Comparison of ENCODE assay signal across 8 mouse cellular contexts in the genomic region with DNA sequence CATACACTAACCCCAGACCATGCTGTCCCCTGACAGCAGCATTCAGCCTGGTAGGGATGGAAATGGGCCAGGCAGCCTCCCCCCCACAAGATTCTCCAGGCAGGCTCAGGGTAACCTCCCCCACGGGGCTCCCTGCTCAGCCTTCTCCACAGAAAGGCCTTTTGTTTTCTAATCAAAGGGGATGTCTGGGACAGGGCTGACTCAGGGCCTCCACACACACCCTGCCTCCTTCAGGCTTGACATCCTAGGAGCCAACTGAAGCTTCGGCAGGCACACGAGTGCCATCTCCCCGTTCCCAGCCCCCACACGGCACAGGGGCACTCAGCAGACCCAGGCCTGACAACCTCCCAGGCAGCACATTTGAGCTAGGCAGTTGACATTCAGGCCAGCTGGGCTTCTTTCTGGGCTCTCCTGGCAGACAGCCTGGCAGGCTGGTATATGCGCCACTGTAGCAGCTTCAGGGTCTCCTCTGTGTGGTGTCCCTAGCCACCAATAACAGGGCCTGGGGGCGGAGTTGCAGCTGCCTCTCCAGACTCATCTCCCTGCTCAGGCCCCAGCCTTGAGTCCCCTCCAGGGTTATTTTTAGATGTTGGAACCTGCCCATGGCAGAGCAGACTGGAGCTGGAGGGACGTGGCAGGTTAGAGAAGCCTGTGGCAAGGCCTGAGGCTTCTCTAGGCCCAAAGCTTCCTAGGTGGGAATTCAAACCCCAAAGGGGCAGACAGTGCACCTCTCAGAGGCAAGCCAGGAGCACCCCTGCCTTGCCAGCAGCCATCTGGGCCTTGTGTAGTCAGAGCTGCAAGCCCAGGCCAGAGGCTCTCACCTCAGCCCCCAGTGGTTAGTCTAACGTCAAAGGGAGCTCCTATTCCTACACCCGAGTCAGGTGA. TPM values are rescaled to one million over a fixed set of nuclear protein-coding genes. Genes with fewer than 3 reads are reported as not detected.
DNase-seq lines count a peak whose midpoint lies in the region; ATAC-seq and TF ChIP-seq lines count a peak whose summit lies in the region.
"Had no signal": no experiment of that assay in that cellular context is flagged by ENCODE, and none has a peak within 500 bp of the region (broad histone marks: within the 10 kb centered on the region; RNA-seq: fewer than 3 reads in every experiment).

No protein-coding gene starts in this region.

- no peaks in the 10 kb centered on the region for H3K9me3 ChIP-seq in hindbrain, embryonic 16.5 days (ENCODE audit: control insufficient read depth, low read length)
- no peaks in the 10 kb centered on the region for H3K9me3 ChIP-seq in midbrain, postnatal 0 days (ENCODE audit: low read length)

- TF ChIP-seq CTCF in midbrain, postnatal 0 days (IDR thresholded peaks at IDR 0.05), result no peak; the same call in 1 of the 2 replicates

- intact Hi-C loops in left cerebral cortex, postnatal 10 days (cut with DNase I), result no loop called here

- no peaks in the 10 kb centered on the region for H3K27me3 ChIP-seq in hindbrain, embryonic 16.5 days (replicated peaks; ENCODE audit: control insufficient read depth, insufficient read depth, low read length)
- H3K27me3 ChIP-seq in midbrain, postnatal 0 days (ENCODE audit: insufficient read depth, low read length), result no peaks in the 10 kb centered on the region

- H3K27ac ChIP-seq in hindbrain, embryonic 16.5 days (ENCODE audit: low read depth, low read length), result peak overlapping the region; percentile 91
- H3K27ac ChIP-seq in midbrain, postnatal 0 days (ENCODE audit: low read depth, low read length), result peak overlapping the region; percentile 85

- no peak overlapping the region for H3K4me3 ChIP-seq in hindbrain, embryonic 16.5 days (ENCODE audit: low read length)
- no peak overlapping the region for H3K4me3 ChIP-seq in midbrain, postnatal 0 days (ENCODE audit: low read depth, low read length)
- H3K4me3 ChIP-seq: erythroblast, embryonic 14.5 days had no signal

- 8% methylated on average over 10 of the region's 10 CpGs for WGBS in hindbrain, embryonic 16.5 days
- WGBS in midbrain, postnatal 0 days, result 16% methylated on average over 10 of the region's 10 CpGs

- ATAC-seq in hindbrain, embryonic 16.5 days, result peak; percentile 92
- ATAC-seq in midbrain, postnatal 0 days (ENCODE audit: low FRiP score), result peak; percentile 84
- no peak for ATAC-seq in granulocyte monocyte progenitor cell, adult 5-6 weeks (replicated peaks; ENCODE audit: poor library complexity, severe bottlenecking)

- H3K4me1 ChIP-seq in hindbrain, embryonic 16.5 days (ENCODE audit: control insufficient read depth, insufficient read depth, low read depth, low read length), result peaks cover 29% of the 10 kb centered on the region
- peaks cover 17% of the 10 kb centered on the region for H3K4me1 ChIP-seq in midbrain, postnatal 0 days (ENCODE audit: insufficient read depth, low read length)

- H3K4me2 ChIP-seq in hindbrain, embryonic 16.5 days (ENCODE audit: low read length), result peak overlapping the region; percentile 22; the same call in 1 of the 2 replicates
- H3K4me2 ChIP-seq in midbrain, postnatal 0 days (ENCODE audit: low read depth, low read length, poor library complexity, severe bottlenecking), result no peak overlapping the region

- peak; percentile 85 for DNase-seq in adrenal gland, postnatal 10 days
- DNase-seq in cerebellum, postnatal 36 days, result peak; percentile 73 to 74
- DNase-seq in gastrocnemius, postnatal 10 days, result peak; percentile 83
- peak; percentile 77 to 87 for DNase-seq in left cerebral cortex, postnatal 10 days (ENCODE audit: extremely low spot score in 1 of 2, low spot score in 2 of 2)
- DNase-seq in midbrain, postnatal 0 days (ENCODE audit: low spot score), result peak; percentile 96

- H3K36me3 ChIP-seq in hindbrain, embryonic 16.5 days (ENCODE audit: control insufficient read depth, insufficient read depth, low read length), result peaks cover 28% of the 10 kb centered on the region; the same call in 1 of the 2 replicates
- peaks cover 34% of the 10 kb centered on the region for H3K36me3 ChIP-seq in midbrain, postnatal 0 days (ENCODE audit: insufficient read depth, low read length)

- H3K9ac ChIP-seq in hindbrain, embryonic 16.5 days (ENCODE audit: low read depth, low read length), result peak overlapping the region; percentile 56
- H3K9ac ChIP-seq in midbrain, postnatal 0 days (replicated peaks; ENCODE audit: low read length, poor library complexity, severe bottlenecking), result peak overlapping the region; percentile 30; the same call in 1 of the 2 replicates

RNA-seq across cellular contexts. Expression of a gene that starts 26.0 kb away (rescaled TPM):
- under 1 TPM in 1 of 2 experiments, not detected in 1; 0.42 TPM for total RNA-seq in adrenal gland, postnatal 10 days (2021)
- total RNA-seq in gastrocnemius, postnatal 10 days (2021), result not detected
- polyA plus RNA-seq in hindbrain, embryonic 16.5 days (2015; fragmentation: Nextera tagmentation; extraction: Ambion mirVana), result not detected in 2 replicates
- not detected for total RNA-seq in left cerebral cortex, postnatal 10 days (2021)
- not detected in 2 replicates for total RNA-seq in midbrain, postnatal 0 days (2014; rRNA removed)
- not detected in 2 replicates for polyA plus RNA-seq in midbrain, postnatal 0 days (2015; fragmentation: Nextera tagmentation; extraction: Ambion mirVana)
- not detected in 2 replicates for total RNA-seq in granulocyte monocyte progenitor cell, adult 5-6 weeks (2014; fragmentation: Nextera tagmentation)
- total RNA-seq in granulocyte monocyte progenitor cell, adult 5-6 weeks (2017), result not detected in 2 replicates
- polyA plus RNA-seq: erythroblast, embryonic 14.5 days had no signal

RNA-seq across cellular contexts. Expression of a gene that starts 26.8 kb away (rescaled TPM):
- total RNA-seq in adrenal gland, postnatal 10 days (2021), result 10 to 100 TPM; 53.4 to 62.7 TPM
- total RNA-seq in gastrocnemius, postnatal 10 days (2021), result 10 to 100 TPM; 22.3 to 27.1 TPM
- polyA plus RNA-seq in hindbrain, embryonic 16.5 days (2015; fragmentation: Nextera tagmentation; extraction: Ambion mirVana), result 37.6 and 50.0 TPM in 2 replicates
- 10 to 100 TPM; 46.6 to 48.1 TPM for total RNA-seq in left cerebral cortex, postnatal 10 days (2021)
- total RNA-seq in midbrain, postnatal 0 days (2014; rRNA removed), result 62.3 and 72.8 TPM in 2 replicates
- 38.3 and 44.3 TPM in 2 replicates for polyA plus RNA-seq in midbrain, postnatal 0 days (2015; fragmentation: Nextera tagmentation; extraction: Ambion mirVana)
- total RNA-seq in granulocyte monocyte progenitor cell, adult 5-6 weeks (2014; fragmentation: Nextera tagmentation), result not detected in 2 replicates
- not detected in 2 replicates for total RNA-seq in granulocyte monocyte progenitor cell, adult 5-6 weeks (2017)

Comparison
In these comparisons a context has a peak if more than half of its experiments do, and no peak if none do; other contexts are left out.
1. RNA of a gene that starts 26.8 kb away (total RNA-seq): 62.3 to 72.8 TPM in midbrain, postnatal 0 days, 53.4 to 62.7 TPM in adrenal gland, postnatal 10 days, 46.6 to 48.1 TPM in left cerebral cortex, postnatal 10 days and 22.3 to 27.1 TPM in gastrocnemius, postnatal 10 days; not detected in granulocyte monocyte progenitor cell, adult 5-6 weeks; every median in the first group is over 10 times any median in the second.
2. Peak in every context shown above with its lines, with median percentiles within 50 percentile points of each other: DNase-seq.